Mouse (Mus musculus): ENCODE data around the gene Krt80.

Gene Krt80

GRCm38 (mm10) chr15:101315832-101316231 lies 54.1 kb downstream of the Krt80 start:
- peak; percentile 81 for DNase-seq

- DNase-seq: no peak
Measured at GRCm38 (mm10) chr15:101315378-101315777, 54.6 kb downstream of the Krt80 start.

- no peak for DNase-seq
Measured at GRCm38 (mm10) chr15:101312006-101312405, 58.0 kb downstream of the Krt80 start.

GRCm38 (mm10) chr15:101311087-101311770 lies 58.7 kb downstream of the Krt80 start:
- no peak for DNase-seq

GRCm38 (mm10) chr15:101309493-101309892 lies 60.5 kb downstream of the Krt80 start:
- DNase-seq: no peak

- DNase-seq: no peak
Measured at GRCm38 (mm10) chr15:101308440-101309348, 61.3 kb downstream of the Krt80 start.

GRCm38 (mm10) chr15:101306459-101306858 lies 63.5 kb downstream of the Krt80 start:
- DNase-seq: no peak

DNA sequence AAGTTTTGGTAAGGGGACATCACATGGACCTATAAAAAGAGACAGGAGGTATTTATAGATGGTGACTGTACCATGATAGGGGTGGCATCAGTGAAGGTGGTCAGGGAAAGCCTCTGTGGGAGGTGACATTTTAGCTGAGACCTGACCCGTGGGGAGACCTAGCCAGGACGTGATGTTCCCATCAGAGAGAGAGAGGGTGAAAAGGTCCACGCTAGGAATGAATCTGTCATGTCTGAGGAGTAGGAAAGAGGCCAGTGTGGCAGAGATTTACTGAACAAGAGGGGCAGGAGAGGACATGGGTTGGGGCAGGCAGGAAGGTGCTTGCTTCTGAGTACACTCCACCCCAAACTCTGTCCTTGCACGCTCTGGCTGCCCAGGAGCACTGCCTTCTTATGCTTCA lies 66.1 kb downstream of the Krt80 start:
- no peak for DNase-seq

DNA sequence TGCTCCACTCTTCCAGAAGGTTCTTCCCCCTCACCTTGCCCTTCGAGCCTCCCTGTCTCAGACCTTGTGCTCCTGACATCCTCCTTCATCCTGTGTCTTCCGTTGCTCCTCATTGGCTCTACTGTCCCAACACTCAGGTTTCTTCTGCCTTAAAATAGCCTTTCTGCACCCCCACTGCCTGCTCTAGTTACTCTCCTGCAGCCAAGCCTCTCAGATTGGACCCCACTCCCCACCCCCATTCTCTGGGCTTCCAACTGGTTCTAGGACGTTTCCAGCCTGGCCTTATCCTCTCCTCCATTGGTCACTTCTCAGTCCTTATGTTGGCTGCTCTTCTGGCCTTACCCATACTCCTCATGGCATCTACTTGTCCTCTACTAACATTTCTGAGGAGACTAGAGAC lies 67.8 kb downstream of the Krt80 start:
- no peak for DNase-seq

DNA sequence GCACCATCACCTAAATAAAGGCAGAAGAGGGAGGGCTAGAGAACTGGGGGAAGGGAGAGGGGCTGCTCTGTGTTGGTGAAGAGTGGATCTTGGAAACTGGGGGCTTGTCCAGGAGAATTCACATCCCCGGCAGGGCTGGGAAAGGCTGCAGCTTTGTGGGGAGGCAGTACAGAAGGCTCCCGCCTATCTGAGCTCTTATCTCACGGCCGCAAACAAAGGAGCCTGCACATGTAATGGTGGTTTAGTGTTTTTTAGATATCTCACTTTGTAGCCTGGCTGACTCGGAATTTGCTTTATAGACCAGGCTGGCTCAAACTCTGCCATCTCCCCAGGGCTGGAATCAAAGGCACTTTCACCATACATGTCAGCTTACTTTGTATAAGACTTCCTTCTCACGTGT lies 69.8 kb downstream of the Krt80 start:
- no peak for DNase-seq

GRCm38 (mm10) chr15:101299480-101299960 lies 70.4 kb downstream of the Krt80 start:
- DNase-seq: no peak

DNA sequence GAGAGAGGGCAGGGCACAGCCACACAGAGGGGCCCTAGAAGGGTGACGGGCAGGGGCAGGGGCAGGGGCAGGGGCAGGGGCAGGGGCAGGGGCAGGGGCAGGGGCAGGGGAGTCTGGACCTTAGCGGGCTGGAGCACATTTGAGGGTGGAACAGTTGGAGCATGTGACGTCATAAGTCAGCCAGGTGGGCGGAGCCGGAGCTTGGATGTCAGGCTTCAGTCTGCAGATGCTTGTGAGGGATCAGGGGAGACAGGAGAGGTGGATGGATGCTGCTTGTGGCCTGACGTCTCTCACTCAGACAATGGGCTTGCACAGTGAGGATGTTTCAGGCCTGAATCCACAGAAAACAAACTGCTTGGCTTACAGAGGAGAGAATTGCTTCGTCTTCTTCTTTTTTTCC lies 71.4 kb downstream of the Krt80 start:
- peak; percentile 31 for DNase-seq

DNA sequence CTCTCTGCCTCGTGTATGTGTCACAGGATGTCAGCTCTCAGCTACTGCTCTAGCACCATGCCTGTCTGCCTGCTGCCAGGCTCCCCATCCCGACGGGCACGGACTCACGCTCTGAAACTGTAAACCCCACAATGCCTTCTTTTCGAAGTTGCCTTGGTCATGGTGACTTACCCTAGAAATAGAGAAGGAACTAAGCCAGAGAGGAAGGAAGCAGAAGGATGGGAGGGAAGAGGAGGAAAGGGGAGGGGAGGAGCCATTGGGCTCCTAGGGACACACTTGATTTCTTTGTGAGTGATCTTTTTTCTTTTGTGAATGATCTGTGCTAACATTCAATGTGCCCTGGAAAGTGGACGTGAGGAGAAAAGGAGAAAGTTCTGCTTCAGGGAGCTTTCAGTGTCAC lies 72.0 kb downstream of the Krt80 start:
- DNase-seq: no peak

All from liver (tissue).